Mouse (Mus musculus) mesoderm, embryonic 11.5 days (tissue): ENCODE results near the gene Cel.

Experiments used
- DNase-seq: peaks from one replicate; pipeline ENCODE4 v3.0.0-alpha.2; 2012; ENCODE audit warnings: low read depth, low spot score

The Cel gene

DNA sequence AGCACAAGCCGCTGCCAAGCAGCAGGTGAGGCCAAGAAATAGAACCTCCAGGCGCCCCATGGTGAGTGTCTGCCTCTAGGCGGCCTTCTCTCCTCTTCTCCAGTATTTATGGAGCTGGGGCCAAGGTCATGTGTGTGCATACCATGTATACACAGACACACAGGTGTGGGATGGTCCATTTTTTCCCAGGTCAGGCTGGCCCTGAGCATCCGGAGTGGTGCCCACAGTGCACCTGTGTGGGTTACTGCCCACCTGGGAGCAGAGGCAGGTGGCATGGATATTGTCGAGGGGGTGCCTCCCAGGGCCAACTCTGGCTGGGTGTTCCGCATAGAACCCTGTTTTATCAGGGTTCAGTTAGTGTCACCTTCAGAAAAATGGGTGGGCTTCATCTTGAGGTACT lies at the start of gene Cel:
Cel (minus strand) TSS at position 101 of the 400 bp plus-strand sequence.
- DNase-seq = no peak

DNA sequence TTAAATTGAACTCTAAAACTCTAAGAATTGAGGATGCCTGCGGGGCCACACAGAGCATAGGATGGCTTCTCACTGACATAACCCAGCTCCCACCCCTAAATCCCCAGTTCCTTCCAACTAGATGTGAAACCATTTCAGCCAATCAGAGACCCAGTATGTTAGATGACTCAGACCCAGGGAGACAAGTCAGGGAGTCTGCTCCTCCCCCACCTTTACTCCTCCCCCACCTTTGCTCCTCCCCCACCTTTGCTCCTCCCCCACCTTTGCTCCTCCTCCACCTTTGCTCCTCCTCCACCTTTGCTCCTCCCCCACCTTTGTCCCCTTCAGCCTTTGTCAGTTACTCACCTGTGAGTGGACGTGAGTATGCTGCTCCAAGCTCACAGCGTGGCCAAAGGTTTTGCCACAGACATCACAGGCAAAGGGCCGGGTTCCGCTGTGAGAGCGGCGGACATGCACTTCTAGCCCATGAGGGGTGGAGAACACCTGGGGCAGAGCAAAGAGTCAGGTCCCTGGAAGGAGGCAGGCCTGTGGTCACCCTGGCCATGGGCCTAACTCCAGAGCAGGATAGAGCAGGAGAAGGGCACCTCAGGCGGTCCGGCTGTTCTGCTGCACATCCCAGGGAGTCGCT lies 49.3 kb upstream of the Cel start:
- no peak for DNase-seq

DNA sequence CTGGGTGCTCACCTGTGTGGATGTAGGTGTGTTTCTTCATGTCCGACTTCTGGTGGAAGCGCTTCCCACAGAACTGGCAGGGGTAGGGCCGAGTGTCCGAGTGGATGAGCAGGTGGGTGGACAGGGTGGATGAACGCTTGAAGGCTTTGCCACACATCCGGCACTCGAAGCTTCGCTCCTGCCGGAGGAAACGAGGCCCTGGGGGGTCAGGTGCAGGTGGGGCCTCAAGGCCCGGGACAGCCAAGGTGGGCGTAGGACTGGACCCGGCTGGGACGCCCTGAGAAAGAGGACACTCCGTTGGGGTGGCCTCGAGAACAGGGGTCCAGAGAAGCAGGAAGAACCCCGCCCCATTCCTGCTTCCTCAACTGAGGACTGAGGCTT lies 48.2 kb upstream of the Cel start:
- DNase-seq = no peak

DNA sequence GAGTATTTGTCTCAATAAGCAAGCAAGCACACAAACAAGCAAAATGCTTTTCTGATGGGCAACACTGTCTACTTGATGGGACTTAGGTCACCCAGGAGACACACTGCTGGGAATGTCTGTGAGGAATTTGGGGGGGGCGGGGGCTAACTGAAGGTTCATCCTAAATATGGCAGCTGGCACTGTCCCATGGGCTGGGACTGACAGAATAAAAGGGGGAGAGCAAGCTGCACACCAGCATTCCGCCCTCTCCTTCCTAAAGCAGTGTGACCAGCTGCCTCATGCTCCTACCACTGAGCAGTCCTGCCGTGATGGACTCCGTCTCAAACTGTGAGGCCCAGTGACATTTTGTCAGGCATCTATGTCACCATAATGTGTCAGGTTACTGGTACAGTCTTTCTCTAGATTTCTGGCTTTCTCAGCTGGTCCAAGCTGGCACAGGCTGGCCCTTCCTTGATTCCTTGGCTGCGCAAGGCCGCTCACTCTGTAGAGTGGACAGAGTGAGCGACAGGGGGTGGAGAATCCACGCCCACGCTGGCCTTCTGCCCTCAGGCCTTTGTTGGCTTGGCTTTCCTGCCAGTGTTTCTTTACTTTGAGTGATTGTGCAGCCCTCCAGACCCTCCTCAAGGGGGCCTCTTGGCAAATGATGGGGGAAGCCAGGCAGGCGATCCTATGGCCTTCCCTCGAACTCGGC lies 47.7 kb upstream of the Cel start:
- DNase-seq = no peak

DNA sequence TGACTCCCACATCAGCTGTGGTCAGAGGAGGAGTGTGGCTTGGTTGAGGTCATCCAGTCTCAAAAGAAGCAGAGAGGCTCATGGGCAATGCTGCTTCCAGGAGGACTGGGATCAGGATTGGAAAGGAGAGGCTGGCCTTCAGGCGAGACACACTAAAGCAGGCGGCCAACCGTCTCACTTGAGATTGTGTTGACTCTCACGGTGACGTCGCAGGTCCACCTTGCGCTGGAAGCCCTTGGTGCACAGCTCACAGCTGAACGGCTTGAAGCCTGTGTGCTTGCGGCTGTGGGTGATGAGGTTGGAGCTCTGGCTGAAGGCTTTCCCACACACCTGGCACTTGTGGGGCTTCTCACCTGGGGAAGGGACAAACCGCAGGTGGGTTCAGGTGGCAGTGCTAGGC lies 46.6 kb upstream of the Cel start:
- DNase-seq = no peak

DNA sequence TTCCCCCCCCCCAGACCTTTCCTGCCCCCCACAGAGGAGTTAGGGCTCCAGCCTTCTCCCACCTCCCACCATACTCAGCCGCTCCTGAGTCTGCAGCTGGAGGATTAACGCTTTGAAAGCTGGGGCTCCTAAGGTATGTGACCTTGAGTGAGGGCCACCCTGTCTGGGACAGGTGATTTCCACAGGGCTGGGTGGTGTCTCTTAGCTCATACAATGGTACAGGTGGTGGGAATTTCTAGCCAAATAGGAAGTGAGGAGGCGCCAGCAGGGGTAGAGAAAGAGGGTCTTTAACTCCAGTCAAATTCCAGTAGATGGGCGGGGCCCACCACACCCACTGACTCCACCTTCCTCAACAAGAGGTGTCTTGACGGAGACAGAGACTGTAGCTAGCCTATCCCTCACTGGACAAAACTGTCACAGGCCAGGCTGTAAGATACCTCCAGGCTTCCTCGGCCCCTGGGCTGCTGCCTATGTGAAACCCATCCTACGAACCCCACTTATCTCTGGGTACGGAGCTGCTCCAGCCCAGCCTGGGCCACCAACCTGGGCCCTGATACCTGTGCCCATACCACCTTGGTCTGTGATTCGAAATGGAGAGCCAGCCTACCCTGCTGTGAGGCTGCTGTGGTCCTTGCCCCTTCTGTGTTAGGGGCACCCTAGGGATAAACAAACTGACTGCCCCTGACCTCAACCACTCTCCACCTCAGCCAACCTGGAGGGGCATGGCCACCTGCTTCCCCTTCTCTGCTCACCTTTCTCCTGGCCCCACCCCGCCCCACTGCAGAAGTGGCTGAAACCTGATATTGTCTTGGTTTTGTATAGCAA lies 44.4 kb upstream of the Cel start:
- DNase-seq = no peak

DNA sequence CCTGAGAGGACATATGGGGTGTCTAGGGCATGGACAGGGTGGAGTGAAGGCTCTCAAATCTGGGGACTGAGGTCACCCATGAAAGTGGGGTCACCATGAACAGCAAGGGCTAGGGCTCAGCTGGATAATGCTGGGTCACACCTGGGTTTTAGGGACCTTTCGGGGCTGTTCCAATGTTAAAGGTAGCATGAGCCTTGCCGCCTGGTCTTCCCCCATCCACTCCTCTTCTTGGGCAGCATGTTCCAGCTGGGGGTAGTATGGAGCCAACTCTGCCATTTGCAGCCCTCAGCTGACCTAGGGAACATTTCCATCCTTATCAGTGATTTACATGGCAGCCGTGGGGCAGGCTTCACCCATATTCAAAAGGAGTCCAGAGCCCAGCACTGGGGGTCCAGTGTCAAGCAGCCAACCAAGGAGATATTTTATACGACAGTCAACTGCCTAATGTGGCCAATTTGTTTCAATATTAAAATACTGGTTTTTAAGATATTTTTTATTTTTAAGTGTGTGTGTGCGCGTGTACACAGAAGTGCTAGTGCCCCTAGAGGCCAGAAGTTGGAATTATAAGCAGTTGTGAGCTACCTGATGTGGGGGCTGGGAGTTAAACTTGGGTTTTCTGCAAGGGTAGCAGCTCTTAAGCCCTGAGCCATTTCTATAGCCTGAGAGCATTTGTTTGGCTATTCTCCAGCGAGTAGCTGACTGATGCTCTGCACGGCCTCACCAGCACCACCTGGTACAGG lies 43.6 kb upstream of the Cel start:
- no peak for DNase-seq

DNA sequence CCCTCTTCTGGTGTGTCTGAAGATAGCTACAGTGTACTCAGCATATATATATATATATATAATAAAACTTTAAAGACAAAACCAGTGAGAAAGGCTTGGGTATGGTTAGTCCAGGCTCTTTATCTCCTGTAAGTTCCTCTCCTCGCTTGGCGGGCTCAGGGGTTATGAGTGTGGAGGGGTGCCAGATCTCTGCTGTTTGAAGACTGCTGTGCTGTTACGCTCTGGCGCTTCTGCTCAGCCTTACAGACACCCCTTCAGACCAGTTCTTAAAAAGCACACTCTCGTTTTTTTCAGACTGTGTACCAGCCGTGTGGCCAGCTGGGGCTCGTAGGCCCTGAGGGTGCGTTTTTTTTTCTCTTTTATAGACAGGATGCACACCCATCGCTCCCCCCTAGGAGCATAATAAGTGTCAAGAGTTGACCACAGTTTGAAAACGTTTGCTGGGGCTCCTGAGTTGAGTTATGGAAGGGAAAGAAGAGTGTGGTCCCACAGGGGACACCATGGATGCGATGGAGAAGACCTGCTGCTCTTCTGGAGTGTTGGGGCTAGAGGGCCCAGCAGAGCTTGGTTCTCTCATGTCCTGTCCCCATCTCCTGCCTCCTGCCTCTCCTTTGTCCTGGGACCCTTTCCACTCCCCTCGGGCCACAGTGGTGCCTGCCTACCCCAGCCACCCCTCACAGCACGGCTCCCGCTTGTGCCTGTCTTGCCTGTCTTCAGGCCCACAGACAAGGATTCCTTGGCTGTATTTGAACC lies 42.8 kb upstream of the Cel start:
- no peak for DNase-seq

DNA sequence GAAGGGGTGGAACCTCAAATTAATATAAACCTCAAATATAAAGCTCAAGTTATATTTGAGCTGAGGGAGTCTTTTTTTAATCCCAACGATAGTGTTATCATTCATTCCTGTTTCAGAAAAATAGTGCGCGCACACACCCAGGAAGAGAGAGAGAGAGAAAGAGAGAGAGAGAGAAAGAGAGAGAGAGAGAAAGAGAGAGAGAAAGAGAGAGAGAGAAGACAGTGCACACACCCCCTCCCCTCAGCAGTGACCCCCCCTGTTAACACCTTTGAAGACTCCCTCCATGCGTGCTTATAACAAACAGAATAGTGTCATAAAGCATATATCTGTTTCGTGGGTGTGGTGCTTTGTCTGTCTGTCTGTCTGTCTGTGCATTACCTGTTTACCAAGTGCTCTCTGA lies 40.3 kb upstream of the Cel start:
- no peak for DNase-seq

DNA sequence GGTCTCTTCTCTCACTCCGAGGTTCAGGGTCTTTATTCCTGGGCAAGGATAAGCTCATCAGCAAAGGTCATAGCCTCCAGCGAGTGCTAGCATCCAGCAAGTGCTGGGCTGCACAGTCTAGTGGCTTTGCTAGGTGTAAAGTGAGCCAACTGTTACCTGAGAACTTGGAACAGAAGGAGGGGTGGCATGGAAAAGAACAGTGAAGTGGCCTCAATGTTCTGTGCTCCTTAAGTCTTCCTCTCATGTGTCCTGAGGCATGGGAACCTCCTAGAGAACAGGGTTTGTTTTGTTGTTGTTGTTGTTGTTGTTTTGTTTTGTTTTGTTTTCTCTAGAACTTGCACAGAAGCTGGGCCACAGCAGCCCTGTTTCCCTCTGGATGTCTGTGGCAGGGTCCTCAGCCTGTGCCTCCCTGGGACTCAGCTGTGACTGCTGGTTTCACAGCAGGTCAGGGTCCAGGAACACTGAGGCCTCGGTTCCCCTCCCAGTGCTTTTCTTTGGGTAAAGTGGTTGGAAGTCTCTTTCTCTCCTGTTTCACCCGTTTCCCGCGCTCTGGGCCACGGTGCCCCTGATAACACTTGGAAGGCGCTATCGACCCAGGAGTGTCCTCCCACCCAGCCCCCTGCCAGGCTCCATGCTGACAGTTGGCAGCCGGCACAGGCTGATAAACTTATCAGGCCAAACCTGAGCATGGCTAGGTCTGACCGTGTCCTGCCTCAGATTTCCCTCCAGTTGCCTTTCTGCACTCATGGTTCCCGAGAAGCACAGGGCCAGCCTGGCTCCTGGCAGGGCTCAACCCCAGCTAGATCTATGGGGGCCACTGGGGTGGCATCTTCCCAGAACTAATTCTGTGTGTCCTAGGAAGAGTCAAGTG lies 38.8 kb upstream of the Cel start:
- no peak for DNase-seq

DNA sequence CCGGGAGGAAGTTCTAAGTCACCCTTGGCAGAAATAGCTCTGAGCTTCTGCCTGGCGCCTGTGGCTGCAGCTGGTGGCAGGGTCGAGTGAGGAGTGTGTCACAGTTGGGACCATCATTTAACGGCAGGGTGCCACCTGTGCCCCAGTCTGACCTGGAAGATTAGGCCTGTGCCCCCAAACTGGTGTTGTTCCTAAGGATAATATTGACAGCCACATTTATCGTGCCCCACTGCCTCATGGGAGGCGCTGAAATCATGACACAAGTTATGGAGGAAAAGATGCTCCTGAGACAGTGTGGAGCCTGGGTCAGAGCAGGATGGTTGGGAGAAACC lies 36.3 kb upstream of the Cel start:
- DNase-seq = no peak

DNA sequence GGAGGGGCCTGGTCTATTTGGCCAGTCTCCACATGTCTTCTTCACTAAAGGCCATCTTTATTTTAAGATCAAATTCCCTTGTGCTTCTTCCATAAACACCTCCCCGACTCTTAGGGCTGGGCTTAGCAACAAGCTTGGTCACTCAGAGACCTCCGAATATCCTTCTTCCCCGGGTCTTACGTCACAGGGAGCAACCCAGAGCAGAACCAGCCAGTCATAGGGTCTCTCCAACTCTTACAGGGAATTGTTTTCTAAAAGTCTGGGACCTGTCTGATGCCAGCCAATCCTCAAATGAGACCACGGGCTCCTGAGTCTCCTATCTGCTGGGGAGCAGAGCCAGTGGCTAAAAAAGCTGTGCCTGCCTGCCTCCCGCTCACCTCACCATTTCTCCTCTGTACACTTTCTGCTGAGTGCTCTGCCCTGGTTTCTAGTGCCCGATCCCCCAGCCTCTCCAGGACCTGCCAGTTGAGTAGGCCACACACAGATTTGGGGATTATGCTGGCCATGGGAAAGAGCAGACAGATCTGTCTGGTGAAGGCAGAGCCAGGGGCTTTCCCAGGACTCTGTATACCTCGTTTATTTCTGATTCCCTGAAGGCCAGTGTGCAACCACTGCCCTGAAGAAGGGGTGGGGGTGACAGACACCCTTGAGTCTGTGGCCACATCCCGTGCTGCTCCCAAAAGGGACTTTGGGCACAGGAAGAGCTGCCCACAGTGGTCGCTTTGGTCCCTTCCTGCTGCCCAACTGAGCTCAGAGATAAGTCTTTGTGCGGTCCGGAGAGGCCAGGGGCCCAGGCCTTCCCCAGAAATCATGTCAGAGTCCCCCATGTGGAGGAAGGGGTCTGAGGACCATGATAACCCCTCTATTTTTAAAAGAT lies 35.7 kb upstream of the Cel start:
- DNase-seq = no peak

DNA sequence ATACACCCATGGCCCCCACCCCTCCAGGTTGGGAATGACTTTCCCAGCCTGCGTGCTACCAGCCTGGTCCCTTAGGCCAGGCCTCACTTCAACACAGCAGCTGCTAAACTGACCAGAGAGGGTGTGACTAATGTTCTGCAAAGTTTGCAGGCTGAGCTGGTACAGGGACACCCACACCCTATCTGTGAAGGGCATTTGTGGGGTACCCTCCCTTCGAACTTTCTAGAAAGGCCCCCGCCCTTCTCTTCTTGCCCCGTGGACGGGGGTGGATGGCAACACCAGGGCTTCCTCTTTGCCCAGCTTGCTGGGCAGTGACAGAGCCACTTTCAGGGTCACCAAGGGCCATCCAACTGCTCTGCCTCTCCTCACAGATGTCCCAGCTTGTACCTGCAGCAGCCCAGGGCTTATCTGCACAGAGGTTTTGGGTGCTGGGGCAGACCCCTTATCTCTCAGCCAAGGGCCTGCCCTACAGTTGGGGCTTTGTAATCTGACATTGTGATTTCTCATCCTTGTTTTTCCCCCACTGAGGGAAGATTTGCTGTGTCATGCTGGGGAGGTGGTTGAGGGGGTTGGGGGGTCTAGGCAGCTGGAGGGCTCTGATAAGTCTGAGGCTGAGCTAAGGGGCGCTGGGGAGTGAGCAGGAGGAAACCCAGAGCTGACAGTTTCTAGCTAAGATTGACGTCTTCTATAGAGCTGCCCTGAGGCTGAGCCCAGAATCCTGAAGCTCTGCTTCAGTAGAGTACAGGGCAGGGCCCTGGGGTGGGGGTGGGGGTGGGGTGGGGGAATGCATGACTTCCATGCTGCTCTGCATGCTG lies 34.7 kb upstream of the Cel start:
- DNase-seq = no peak

DNA sequence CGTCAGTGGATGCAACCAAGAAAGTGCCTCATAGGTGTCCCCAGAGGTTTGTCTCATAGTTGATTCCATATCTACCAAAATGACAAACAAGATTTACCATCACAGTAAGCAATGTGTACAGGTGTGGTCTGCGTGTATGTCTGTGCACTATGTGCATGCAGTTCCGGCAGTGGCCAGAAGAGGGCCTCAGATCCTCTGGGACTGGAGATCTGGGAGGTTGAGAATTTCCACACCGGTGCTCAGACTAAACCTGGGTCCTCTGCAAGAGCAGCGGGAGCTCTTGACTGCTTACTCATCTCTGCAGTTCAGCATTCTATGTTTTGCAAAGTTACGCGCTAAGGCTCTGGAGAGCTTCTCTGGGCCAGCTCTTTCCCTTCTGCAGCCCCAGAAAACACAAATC lies 33.8 kb upstream of the Cel start:
- DNase-seq = no peak

DNA sequence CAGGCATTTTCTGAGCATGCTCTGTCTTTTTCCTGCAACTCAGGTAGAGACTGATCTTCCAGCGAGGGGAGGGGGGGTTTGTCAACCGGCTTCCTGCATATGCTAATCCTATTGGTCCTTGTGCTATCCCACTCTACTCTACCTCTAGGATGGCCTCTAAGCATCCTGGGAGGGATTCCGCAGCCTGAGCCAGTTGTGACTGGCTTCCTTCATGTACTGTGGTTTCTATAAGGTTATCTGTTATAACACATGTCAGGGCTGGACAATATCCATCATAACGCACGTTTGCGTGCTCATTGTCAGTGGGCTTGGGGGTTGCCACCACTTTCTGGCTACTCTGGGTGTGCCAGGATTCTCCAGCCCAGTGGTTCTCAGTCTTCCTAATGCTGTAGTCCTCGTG lies 32.8 kb upstream of the Cel start:
- no peak for DNase-seq

DNA sequence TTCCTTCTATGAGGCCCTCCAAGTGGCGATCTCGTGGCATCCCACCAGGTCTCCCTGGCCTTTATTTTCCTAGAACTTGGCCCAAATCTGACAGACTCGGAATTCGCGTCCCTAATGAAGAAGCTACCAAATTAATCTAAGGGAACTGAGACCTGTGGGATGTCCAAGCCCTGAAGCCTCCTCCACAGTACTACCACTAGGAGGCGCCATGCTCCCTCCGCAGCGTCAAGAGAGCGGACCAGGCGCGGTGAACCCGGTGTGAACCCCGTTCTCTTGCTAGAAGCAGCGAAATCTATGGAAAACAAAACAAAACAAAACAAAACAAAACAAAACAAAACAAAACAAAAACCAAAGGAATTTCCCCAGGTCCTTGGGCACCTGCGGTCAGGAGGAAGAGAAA lies 29.6 kb upstream of the Cel start:
- peak; percentile 74 for DNase-seq

DNA sequence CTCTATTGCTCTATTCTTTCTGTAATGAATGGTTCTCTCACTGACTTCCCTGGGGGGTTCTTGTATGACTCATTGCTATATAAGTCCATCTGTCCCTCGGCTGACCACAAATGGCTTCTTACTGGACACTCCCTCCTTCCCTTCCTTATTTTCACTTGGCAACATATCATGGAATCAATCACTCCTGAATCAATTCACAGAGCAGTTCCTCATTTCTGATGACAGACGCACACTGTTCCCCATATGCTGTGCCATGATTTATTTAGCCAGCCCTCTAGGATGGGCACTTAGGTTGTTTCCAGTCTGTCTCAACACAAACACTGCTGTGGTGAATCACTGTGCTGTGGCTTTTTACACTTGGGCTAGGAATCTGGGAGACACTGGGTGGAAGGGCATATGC lies 28.3 kb upstream of the Cel start:
- DNase-seq = no peak

DNA sequence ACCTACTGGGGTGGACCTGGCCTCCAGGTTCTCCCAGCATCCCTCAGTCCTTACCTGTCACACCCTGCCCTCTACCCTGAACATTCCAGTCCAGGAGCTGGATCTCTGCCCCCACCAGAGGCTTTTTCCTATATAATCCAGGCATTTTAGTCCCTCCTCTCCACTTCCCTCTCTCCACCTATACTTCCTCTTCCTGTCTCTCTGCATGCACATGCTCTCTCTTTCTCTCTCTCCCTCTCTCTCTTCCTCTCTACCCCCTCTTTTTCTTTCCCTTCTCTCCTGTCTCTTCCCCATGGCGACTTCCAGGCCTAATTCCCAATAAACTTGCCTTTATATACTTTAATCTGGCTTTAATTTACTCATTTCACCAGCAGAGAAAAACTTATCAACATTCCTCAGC lies 25.4 kb upstream of the Cel start:
- no peak for DNase-seq

DNA sequence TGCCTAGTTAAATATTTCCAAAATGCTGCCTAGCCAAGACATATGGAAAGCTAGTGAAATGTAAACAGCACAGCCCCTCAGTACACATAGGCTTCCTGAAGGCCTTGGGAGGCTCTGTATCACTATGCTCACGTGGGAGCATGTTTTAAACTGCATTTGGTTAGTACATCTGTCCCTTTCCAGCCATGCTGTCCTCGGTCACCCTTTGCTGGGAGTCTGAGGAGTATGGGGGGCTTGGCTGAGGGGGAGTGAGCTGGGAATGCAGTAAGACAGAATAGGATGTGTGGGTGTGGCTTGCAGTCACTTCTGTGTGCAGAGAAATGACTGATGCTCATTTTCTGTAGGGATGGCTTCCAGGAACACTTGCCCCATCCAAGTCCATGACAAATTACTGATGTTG lies 22.5 kb upstream of the Cel start:
- no peak for DNase-seq
